Mouse (Mus musculus) ES-Bruce4 (cell line): ENCODE measurements around the gene Trappc2l. TPM values are rescaled to one million over a fixed set of nuclear protein-coding genes. Genes with fewer than 3 reads are reported as not detected.

Source experiments
- H3K27ac ChIP-seq: 2 replicates; pipeline ENCODE4 v1.5.1; 2012; ENCODE audit warnings: low read length, inconsistent platforms; ENCODE audit not compliant: insufficient read depth
- H3K27me3 ChIP-seq: 2 replicates; pipeline ENCODE4 v1.6.1; 2012; ENCODE audit warnings: mild to moderate bottlenecking, low read length, inconsistent platforms; ENCODE audit not compliant: control insufficient read depth, poor library complexity, insufficient read depth, severe bottlenecking
- H3K36me3 ChIP-seq: 2 replicates; pipeline ENCODE4 v1.6.1; 2012; ENCODE audit warnings: inconsistent platforms, mild to moderate bottlenecking, low read length, moderate library complexity; ENCODE audit not compliant: control insufficient read depth, poor library complexity, insufficient read depth, severe bottlenecking
- H3K4me1 ChIP-seq: one replicate; pipeline ENCODE4 v1.8.1; 2011; ENCODE audit warnings: low read length; ENCODE audit not compliant: control insufficient read depth, insufficient read depth
- H3K4me3 ChIP-seq: 2 replicates; pipeline ENCODE4 v1.5.1; 2011; ENCODE audit warnings: low read depth, mild to moderate bottlenecking, low read length
- H3K9ac ChIP-seq: 2 replicates; pipeline ENCODE4 v1.6.1; 2012; ENCODE audit warnings: low read depth, mild to moderate bottlenecking, inconsistent platforms; ENCODE audit not compliant: poor library complexity, severe bottlenecking
- H3K9me3 ChIP-seq: replicated peaks from 2 replicates; pipeline ENCODE4 v1.6.1; 2012; ENCODE audit warnings: mild to moderate bottlenecking, low read length, inconsistent platforms; ENCODE audit not compliant: control insufficient read depth, poor library complexity, insufficient read depth, severe bottlenecking
- CTCF ChIP-seq: IDR thresholded peaks from one replicate; pipeline ENCODE4 v1.8.1; 2011; ENCODE audit warnings: low read depth, low read length
- EP300 ChIP-seq: IDR thresholded peaks from 2 replicates; pipeline ENCODE4 v1.6.1; 2011; ENCODE audit warnings: low read depth, low read length; ENCODE audit not compliant: insufficient read depth
- POLR2A ChIP-seq: IDR thresholded peaks from one replicate; pipeline ENCODE4 v1.8.1; 2011; ENCODE audit warnings: low read length; ENCODE audit not compliant: insufficient read depth
- polyA plus RNA-seq: library from polyadenylated mRNA; stranded (reverse); fragments of >200 nt; gene quantifications from 2 replicates; pipeline ENCODE4 v1.2.4, GENCODE M21; 2011; ENCODE audit warnings: low read depth; ENCODE audit not compliant: missing spikeins, insufficient read depth, insufficient read length

Gene Trappc2l
- polyA plus RNA-seq, 1 experiment = 19.3 TPM

DNA sequence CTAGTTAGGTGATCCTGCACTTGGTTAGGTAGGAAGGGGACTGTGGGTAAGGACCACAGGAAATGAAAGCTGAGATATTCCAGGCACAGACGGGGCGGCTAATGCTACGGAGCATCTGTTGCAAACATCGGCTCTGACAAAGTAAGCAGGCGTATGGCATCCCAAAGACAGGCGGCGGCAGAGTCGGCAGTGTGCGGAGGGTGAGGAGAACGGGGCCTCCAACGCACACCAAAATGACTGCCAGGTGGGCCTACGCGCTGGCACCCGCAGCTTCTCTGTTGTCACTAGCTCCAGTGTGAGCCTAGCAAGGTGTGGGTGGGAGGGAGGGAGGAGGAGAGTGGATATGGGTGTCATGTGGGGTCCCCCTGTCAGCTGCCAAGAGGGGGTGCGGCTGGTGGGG lies 30.0 kb downstream of the Trappc2l start:
- no peak overlapping the region for H3K9ac ChIP-seq
- TF ChIP-seq CTCF (no peak), EP300 (no peak), POLR2A (no peak)
- H3K27me3 ChIP-seq = no peaks in the 10 kb centered on the region
- H3K36me3 ChIP-seq = no peaks in the 10 kb centered on the region
- no peaks in the 10 kb centered on the region for H3K4me1 ChIP-seq
- no peaks in the 10 kb centered on the region for H3K9me3 ChIP-seq
- no peak overlapping the region for H3K4me3 ChIP-seq
- H3K27ac ChIP-seq = no peak overlapping the region

DNA sequence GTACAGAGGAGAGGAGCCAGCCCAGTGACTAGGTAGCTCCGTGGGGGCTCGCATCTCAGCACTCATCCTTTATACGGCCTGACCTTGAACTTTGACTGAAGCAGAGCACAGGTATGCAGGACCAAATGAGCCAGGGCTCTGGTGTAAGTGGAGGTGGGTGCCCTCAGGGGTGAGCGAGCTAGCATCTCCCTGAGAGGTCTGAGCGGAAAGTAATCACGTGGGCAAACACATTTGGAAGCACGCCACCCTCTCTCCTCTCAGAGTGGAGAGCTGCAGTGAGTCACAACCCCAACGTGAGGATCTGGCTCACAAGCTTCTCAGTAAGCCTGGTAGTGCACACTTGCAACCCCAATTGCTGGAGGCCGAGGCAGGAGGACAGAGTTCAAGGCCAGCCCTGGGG lies 30.6 kb downstream of the Trappc2l start:
- Histone ChIP-seq H3K36me3 (no peaks in the 10 kb centered on the region), H3K4me3 (no peak overlapping the region), H3K9ac (no peak overlapping the region), H3K4me1 (no peaks in the 10 kb centered on the region), H3K27me3 (no peaks in the 10 kb centered on the region), H3K9me3 (no peaks in the 10 kb centered on the region), H3K27ac (no peak overlapping the region)
- no peak for TF ChIP-seq POLR2A
- TF ChIP-seq CTCF = no peak
- TF ChIP-seq EP300 = no peak

DNA sequence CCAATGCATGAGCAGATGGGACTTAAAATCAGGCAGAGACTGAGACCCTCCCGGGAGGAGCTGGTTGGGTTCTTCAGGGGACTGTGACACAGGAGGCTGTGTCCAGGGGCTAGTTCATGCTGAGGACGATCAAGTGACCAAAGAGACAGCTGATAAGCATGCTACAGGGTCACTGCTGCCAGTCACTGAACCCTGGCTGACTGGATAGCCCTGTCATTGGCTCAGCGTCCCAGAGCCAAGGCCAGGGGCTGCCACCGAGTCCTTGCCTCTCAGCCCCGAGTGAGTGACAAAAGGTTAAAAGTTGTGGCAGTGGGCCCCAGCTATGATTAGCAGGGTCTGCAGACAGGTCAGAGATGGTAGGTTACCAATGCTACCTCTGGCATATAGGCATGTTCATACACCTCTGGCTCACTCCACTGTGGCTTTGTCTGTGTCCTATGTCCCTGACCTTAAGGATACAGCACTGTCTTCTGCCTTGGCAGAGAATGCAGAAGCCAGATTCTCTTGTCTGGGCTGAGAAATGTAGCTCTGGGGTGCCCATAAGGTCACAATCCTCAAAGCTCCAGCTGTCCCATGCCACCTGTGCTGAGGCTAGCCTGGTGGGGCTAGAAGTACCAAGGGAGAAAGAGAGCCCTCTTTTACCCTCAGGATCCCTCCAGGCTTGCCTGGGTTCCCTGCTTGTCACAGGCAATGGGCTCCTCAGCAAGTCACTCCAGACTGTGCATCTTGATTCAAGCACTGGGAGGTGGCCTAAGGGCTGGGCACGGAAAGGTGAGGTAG lies 32.9 kb downstream of the Trappc2l start:
- Histone ChIP-seq H3K36me3 (no peaks in the 10 kb centered on the region), H3K27me3 (no peaks in the 10 kb centered on the region), H3K9ac (no peak overlapping the region), H3K27ac (no peak overlapping the region), H3K4me3 (no peak overlapping the region), H3K9me3 (no peaks in the 10 kb centered on the region), H3K4me1 (no peaks in the 10 kb centered on the region)
- TF ChIP-seq EP300 (no peak), CTCF (no peak), POLR2A (no peak)

DNA sequence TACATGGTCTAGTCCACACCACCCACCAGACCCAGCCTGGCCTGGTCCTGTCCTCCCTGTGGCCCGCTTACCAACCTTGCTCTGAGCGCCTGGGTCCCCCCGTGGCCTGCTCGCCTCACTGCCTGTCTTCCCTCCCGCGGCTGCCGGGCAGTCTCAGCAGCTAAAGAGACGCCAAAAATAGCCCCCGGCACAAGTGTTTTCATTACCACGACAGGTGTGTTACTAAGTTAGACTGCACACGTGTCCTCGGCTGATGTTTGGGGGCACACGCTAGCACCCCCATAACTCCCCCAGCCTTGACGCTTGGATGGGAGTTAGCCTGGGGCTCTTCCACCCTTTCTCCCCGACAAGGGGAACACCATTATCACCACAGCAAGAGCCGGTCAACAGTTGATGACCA lies 34.9 kb downstream of the Trappc2l start:
- H3K27me3 ChIP-seq = no peaks in the 10 kb centered on the region
- TF ChIP-seq CTCF (no peak), EP300 (no peak), POLR2A (no peak)
- no peak overlapping the region for H3K9ac ChIP-seq
- H3K4me1 ChIP-seq = no peaks in the 10 kb centered on the region
- H3K27ac ChIP-seq = no peak overlapping the region
- H3K36me3 ChIP-seq = no peaks in the 10 kb centered on the region
- no peaks in the 10 kb centered on the region for H3K9me3 ChIP-seq
- no peak overlapping the region for H3K4me3 ChIP-seq

GRCm38 (mm10) chr8:122648192-122648970 lies 36.9 kb downstream of the Trappc2l start:
- Histone ChIP-seq H3K4me3 (no peak overlapping the region), H3K36me3 (no peaks in the 10 kb centered on the region), H3K9ac (no peak overlapping the region), H3K4me1 (no peaks in the 10 kb centered on the region), H3K27ac (no peak overlapping the region), H3K27me3 (no peaks in the 10 kb centered on the region), H3K9me3 (no peaks in the 10 kb centered on the region)
- TF ChIP-seq POLR2A = no peak
- TF ChIP-seq EP300 = no peak
- TF ChIP-seq CTCF = no peak

- Histone ChIP-seq H3K36me3 (no peaks in the 10 kb centered on the region), H3K9ac (no peak overlapping the region), H3K4me1 (no peaks in the 10 kb centered on the region), H3K27ac (no peak overlapping the region), H3K27me3 (no peaks in the 10 kb centered on the region), H3K9me3 (no peaks in the 10 kb centered on the region), H3K4me3 (no peak overlapping the region)
- no peak for TF ChIP-seq CTCF
- no peak for TF ChIP-seq EP300
- no peak for TF ChIP-seq POLR2A
Observed at GRCm38 (mm10) chr8:122651326-122651921, 40.0 kb downstream of the Trappc2l start.
